Mouse (Mus musculus): ENCODE results near the gene Gfap.
A peak's percentile ranks its signal among the peaks of the same experiment; 100 is the strongest.

The Gfap gene

DNA sequence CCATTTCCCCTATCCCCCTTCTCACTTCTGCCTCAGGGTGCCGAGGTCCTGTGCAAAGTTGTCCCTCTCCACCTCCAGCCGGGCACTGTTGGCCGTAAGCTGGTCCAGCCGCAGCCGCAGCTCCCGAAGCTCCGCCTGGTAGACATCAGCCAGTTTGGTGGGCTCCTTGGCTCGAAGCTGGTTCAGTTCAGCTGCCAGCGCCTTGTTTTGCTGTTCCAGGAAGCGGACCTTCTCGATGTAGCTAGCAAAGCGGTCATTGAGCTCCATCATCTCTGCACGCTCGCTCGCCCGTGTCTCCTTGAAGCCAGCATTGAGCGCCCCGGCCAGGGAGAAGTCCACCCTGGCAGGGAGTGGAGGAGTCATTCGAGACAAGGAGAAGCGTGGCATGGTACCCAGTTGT lies 4.1 kb downstream of the Gfap start:
- DNase-seq (ENCODE audit: low spot score in 2 of 2) = no peak

DNA sequence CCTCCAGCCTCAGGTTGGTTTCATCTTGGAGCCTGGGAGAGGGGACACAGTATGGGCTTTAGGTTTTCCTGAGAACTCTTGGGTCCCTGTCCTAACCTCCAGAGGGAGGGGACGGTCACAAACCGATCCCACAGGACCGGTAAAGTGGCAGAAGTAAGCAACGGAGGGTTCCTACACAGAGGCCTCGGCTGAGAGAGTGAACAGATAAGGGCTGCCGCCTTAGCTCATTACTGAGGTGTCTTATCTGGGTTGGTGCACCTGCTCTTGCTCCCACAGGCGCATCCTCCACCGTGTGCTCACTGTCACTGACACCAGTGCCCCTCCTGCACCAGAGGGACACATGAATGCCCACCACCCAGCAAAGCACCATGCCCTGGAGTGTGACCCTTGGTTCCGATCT lies 4.9 kb downstream of the Gfap start:
- no peak for DNase-seq (ENCODE audit: low spot score in 2 of 2)

DNA sequence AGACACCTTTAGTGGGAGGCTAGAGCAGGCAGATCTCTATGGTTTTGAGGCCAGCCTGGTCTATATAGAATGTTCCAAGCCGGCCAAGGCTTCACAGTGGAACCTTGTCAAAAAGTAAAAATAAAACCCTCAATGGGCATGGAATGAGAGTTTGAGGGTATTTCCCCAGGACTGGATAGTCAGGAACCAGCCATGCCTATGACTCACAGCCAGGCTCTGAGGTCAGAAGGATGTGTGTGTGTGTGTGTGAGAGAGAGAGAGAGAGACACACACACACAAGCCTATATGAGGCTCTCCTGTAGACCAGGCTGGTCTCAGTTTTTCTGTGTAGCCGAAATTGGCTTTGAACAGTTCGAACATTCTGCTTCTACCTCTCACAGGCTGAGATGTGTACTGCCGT lies 6.0 kb downstream of the Gfap start:
- no peak for DNase-seq (ENCODE audit: low spot score in 2 of 2)

DNA sequence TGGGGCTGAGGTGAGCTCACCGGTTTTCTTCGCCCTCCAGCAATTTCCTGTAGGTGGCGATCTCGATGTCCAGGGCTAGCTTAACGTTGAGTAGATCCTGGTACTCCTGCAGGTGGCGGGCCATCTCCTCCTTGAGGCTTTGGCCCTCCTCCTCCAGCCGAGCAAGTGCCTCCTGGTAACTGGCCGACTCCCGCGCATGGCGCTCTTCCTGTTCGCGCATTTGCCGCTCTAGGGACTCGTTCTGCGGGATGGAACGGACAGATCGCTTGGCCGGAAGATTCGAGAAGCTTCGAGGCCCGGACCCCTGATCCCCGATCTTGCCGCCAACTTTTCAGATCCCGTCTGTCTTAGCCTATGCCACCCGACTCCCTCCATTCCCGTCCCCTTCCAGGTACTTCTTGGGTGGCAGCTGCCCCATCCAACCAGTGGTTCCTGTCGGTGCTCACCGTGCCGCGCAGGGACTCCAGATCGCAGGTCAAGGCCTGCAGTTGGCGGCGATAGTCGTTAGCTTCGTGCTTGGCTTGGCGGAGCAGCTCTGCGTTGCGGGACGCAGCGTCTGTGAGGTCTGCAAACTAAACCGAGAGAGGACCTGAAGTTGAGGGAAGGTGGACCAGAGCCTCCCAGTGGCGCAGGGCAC lies 7.6 kb downstream of the Gfap start:
- peak; percentile 72 to 79 for DNase-seq (ENCODE audit: low spot score in 2 of 2)

DNA sequence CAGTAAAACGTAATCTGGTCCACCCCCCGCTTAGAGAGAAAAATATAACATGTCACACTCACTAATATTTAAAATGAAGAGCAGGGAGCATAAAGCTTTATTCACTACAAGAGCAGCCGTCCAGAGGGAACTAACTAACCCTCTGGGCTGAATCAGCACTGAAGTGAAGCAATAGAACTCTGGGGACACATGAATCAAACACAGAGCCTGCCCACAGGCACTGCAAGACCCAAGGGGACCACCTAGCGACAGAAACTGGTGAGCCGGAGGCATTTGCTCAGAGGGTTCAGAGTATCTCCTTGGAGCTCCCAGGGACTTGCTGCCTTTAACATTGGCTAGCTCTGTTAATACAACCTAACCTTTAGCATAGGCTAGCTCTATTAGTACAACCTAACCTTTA lies 10.6 kb downstream of the Gfap start:
- DNase-seq (ENCODE audit: low spot score in 2 of 2) = peak in 1 of 2 experiments; percentile 13

DNA sequence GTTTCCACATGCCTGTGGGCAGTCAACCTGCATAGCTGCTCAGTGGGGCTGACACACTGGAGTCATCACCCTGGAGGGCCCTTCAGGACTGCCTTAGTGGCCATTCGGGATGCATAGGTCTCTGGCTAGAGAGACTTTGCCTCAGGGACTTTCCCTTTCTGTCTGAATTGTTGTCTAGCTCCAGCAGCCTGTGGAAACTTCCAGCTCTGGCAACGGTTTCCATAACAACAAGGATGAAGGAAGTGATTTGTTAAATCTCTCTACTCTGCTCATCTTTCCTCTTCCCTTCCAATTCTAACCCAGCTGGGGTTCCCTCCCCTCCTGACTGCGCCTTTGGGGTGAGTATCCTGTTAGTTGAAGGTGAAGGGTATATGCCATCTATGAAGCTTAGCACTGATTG lies 12.6 kb downstream of the Gfap start:
- DNase-seq (ENCODE audit: low spot score in 2 of 2) = no peak

DNA sequence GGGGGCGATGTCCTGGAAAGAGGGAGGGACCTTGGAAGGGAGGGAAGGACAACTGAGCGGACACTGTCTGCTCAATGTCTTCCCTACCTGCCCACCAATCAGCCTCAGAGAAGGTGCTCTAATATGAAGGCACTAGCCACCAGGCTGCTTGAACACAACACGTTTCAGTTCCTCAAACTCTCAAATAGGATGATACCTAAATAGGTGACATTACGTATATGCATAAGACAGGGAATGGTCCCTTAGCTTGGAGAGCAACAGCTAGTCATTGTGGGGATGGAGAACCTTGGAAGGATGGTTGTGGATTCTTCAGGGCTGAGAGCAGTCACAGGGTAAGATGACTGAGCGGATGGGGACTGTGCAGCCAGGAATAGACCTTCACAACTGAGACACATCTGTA lies 13.3 kb downstream of the Gfap start:
- no peak for DNase-seq (ENCODE audit: low spot score in 2 of 2)

DNA sequence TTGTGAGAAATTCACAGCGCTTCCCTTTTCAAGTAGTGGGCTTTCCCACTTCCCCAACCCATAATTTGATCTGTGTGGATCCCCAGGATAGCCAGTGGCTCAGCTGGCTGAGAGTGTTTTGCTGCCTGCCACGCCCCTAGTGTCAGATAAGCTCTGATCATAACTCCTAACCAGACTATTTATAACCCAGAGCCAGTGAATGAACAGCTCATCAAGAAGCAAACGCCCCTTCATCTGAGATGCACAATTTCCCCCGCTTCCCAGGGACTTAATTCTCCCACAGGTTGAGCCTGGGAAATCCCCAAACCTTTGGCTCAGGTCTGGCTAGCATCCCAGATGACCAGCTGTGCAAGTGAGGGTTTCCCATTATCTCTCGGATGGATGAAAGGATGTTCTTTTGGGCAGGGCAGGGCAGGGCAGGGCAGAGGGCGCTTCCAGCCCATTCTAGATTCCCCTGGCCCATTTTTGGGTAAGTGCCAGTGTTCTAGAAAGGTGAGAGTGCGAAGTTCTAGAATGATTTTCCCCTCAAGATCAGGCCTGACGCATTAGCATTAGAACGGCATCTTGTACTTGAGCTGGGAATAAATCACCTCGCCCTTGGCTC lies 16.0 kb downstream of the Gfap start, which contains the start of gene Fam187a:
Gene Fam187a (plus strand): TSS at position 554 of the 604 bp plus-strand sequence.
- DNase-seq (ENCODE audit: low spot score in 2 of 2) = no peak

DNA sequence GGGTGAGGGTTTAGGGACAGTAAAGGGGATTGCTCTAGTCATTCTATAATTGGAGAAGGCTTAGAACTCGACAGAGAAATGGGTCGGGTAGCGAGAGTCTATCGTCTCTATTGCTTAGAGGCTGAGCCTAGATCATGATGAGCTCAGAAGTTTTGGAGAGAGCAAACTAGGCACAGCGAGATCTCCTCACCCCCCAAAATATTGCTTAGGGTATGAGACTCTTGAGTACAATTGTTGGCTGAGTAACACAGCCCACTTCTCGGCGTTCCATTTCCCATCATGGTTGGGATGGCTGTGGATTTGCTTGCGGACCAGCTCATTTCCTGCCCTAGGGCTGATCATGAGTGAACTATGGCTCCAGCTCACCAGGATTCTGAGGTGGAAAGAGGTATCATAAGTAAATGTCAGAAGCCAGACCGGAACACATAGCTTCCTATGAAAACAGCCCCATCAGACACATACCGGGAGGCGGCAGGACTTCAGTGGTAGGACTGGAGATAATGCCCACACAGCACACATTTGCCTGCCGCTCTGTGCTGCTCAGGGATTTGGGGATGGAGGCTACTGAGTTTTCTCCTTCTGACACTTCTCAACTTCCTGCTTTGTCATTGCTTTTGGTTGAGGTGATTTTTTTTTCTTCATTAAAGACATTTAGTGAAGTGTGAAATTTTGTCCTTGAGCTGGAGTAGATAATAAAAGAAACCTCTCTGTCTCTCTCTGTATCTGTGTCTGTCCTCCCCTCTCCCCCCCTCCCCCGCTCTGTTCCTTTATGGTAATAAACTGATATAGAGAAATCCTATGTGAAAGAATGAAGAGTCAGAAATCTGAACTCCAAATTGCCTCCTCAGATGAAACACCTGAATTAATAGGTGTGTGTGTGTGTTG lies 19.2 kb downstream of the Gfap start:
- DNase-seq (ENCODE audit: low spot score in 2 of 2) = no peak

DNA sequence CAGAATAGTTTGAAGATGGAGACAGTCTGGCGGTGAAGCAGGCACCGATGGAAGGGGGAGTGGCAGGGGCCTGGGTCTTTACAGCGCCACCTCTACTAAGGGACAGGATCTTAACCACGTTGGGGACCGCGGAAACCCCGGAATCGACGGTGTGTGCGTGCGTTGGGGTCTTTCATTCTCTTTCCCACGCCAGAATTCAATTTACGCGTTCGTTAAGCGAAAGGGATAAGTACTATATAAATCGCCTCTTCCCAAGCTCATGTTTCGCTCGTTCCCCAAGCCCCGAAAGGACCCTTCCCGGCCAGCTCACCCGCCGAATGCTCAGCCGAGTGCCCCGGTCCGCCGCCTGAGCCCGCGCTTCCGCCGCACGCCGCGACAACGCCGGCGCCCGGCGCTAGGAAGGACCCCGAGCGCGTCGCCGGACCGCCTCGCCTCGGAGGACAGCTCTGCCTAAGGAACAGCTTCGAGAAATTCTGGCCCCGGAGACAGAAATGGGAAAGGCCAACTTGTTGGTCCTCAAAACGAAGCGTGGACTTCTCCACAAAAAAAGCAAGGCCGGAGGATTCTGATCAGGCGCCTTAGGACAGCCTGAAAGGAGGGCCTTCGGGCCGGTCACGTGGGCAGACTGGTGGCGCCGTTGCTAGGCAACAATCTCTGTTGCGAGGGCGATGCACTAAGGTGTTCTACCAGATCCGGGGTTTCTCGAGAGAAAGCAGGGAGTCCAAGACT lies 20.0 kb downstream of the Gfap start, which contains the start of the genes Eftud2 and Ccdc103:
Gene Eftud2 (minus strand): TSS at position 401 of the 729 bp plus-strand sequence.
Gene Ccdc103 (plus strand): TSS at position 620 of the 729 bp plus-strand sequence.
- DNase-seq (ENCODE audit: low spot score in 2 of 2) = peak; percentile 90 to 93

DNA sequence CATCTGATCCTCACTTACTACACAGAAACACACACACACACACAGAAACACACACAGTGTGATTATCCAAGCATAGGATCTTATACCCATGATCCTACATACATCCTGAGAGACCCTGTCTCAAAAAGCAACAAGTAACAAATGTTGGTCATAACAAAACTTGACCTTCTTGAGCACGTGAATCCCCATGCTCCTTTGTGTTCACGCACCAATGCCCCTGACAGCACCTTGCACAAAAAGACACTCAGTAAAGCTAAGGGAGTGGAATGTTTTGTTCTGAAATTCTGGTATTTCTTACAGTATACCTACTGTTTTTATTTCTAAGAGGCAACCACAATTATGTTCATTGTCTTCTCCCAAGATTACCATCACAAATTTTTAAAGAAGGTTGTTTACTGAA lies 21.2 kb downstream of the Gfap start:
- DNase-seq (ENCODE audit: low spot score in 2 of 2) = no peak

DNA sequence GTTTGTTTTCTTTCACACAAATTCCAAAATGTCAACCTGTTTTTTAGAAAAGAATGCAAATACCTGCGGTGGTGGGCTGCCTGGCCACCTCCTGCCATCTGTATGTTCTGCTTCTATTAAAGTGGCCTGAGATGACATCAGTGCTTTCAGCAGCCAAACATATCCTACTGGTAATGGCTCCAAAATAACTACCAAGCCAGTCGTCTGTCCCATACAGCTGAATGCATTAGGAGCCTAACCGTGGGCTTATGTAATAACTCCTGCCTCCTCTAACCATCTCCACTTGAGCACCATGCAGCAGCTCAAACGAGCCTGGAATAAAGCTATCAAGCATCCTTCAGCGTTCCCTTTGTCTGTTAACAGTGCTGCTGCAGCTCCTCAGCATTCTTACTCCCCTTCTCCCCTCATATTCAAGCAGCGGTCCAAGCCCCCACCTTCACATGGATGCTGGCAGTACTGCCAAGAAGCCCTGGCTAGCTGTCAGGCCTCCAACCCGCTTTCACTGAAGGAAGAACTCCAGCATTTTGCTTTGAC lies 25.8 kb downstream of the Gfap start:
- no peak for DNase-seq (ENCODE audit: low spot score in 2 of 2)

DNA sequence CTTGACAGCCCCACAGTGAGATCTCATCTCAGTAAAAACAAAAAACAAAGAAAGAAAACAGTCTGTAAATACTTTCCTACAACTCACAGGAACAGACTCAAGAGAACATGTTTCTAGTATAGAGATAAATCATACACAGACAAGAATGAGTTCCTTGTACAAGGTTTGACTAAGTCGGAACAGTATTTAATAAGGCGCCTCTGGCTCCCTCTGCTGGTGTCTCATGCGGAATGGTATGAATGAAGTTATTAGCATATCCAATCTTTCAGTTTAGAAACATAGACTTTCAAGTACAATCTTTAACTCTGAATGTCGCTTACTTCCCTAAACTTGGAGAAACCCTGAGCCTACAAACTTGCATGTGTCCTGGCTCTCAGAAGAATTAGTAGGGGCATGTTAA lies 36.4 kb downstream of the Gfap start:
- DNase-seq (ENCODE audit: low spot score in 2 of 2) = peak; percentile 28 to 60

DNA sequence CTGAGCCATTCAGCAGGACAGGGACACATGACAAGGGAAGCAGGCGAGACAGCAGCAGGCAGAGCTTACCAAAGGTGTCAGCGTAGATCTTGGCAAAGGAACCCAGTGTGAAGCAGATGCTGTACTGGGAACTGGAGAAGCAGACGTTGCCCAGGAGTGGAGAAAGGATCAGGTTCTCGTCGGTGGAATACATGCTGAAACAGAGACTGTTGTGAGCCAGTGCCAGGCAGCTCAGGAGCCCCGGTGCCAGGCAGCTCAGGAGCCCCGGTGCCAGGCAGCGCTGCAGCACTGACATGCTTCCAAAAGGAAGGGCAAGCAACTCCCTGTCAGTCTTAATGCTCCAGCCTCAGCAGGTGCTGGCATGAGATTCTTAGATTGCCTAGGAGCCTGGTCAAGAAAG lies 40.8 kb downstream of the Gfap start:
- no peak for DNase-seq (ENCODE audit: low spot score in 2 of 2)

DNA sequence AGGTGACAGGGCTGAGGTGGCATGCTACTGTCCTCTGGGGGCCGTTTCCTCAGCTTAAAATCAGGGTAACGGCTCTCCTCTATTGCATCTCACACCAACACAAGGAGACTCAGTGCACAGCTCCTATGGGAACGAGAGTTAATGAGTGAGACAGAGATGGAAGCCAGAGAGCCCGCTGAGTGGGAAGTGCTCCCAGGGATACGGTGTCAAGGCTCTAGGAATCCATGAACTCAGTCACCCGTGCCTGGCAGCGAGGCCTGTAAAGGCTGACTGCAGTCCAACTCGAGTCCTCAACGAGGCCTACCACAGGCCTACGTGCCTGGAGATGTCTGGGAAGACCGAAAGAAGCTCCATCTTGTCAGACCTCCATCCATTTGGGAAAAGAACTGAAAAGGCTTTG lies 41.8 kb downstream of the Gfap start:
- DNase-seq (ENCODE audit: low spot score in 2 of 2) = no peak

DNA sequence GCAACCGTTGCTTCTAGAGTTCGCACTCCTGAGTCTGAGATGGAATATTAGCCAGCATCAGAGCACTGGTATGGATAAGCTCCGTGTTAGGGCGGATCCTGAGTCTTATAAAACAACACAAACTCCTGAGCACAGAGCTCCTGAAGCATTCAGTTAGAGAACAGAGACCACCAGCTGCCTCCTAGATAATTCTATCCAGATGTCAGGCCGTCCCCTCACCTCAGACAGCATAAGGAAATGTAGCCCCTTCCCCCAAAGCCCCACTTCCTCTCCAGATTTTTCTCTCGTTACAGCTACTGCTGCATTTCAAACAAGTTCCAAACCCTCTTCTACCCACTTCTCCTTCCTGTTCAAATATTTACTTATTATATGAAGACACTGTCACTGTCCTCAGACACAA lies 44.8 kb downstream of the Gfap start:
- DNase-seq (ENCODE audit: low spot score in 2 of 2) = no peak

DNA sequence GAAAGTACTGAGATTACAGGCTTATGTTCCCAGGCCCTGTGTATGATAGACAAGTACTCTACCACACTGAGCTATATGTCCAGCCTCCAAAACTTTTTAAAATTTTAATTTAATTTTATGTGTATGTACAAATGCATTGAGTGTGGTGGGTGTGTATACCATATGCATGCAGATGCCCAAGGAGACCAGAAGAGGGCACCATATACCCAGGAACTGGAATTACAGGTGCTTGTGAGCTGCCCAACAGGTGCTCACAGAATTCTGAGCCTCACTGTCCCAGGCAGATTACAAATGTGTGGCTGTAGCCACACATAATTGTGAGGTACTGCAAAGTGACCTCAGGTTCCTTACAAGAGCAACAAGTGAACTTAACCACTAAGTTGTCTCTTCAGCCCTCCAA lies 47.0 kb downstream of the Gfap start:
- DNase-seq (ENCODE audit: low spot score in 2 of 2) = no peak

DNA sequence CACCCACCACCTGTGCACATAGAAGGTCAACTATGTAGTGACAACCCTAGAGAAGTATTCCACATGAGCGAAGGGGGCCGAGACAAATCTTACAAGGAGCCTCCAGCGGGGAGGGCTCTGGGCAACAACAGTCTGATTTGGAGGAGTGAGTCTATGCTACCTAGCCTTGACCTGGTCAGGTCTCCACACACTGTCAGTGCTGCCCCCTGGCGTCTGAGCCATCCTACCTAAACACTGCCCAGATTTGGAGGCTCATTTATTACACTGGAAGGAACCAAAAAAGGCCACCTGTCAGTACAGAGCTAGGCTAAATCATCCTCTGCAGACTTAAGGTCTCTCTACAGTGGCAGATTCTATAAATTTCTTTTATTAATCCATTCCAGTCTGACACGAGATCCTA lies 48.8 kb downstream of the Gfap start:
- peak; percentile 28 to 55 for DNase-seq (ENCODE audit: low spot score in 2 of 2)

DNA sequence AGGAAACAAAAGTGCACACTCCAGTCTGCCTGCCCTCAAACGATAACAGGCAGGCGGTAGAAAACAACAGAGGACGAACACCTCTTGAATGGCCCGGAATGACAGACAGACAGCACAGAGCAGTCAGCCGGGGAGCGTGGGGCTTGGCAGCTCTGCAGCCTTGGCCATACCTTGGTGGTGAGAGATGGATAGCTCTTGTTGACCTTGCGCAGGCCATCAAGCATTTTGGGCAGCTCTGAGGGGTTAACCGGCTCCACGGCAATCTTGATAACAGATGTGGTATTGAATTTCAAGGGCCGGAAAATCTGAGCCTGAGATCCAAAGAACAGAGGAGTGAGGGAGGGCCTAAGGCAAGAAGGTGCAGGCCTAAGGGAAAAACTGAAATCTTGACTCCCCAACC lies 54.8 kb downstream of the Gfap start:
- no peak for DNase-seq (ENCODE audit: low spot score in 2 of 2)

DNA sequence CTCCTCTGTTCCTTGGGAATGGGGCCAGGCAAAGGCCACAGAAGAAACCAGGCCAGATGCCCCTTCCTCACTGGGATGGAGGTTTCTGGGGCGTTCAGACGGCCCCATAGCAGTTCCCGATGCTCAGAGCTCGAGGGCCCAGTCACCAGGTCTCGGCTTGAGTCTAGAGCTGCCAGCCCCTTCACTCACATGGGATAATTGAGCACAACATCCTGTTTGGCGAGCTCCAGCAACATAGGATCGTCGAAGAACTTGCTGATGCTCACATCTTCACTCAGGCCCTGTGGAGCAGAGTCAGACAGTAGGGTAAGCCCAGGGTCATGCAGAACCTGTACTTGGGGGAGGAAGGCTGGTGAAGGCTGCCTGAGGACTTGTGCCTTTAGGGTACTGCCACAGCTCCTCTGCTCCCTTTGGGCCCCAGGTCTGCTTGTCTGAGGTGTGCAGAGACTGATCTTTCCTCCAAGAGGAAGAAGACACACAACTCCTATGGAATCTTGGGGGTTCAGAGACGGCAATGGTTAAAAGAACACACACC lies 62.0 kb downstream of the Gfap start:
- DNase-seq (ENCODE audit: low spot score in 2 of 2) = no peak

DNA sequence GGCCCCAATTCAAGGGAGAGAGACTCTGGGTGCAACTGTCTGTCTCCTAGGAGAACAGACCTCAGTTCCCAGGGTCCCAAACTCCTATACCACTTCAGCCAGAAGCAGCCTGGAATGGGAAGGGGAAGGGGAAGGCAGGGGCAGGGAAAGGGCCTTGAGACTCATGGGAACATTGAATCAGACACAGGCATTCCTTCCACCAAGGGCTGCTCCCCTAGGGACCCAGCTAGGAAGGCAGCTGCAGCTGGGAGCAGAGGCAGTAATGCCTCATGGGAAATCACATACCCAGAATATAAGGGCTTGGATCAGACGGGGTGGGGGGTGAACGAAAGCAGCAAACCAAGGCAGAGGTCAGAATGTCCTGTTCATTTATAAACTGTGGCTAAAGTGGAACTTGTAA lies 62.6 kb downstream of the Gfap start:
- DNase-seq (ENCODE audit: low spot score in 2 of 2) = no peak

Data from urinary bladder, postnatal 36 days (tissue).